Mouse (Mus musculus) bone marrow macrophage, adult 2 months (primary cell): ENCODE results near the gene Arhgap29.

Experiments used
- CTCF ChIP-seq: IDR thresholded peaks from 2 replicates; pipeline ENCODE4 v1.5.1; 2012; ENCODE audit warnings: low read depth, mild to moderate bottlenecking, low read length, moderate library complexity
- POLR2A ChIP-seq: IDR thresholded peaks from 2 replicates; pipeline ENCODE4 v1.6.1; 2012; ENCODE audit warnings: mild to moderate bottlenecking, low read depth, low read length, borderline replicate concordance

DNA sequence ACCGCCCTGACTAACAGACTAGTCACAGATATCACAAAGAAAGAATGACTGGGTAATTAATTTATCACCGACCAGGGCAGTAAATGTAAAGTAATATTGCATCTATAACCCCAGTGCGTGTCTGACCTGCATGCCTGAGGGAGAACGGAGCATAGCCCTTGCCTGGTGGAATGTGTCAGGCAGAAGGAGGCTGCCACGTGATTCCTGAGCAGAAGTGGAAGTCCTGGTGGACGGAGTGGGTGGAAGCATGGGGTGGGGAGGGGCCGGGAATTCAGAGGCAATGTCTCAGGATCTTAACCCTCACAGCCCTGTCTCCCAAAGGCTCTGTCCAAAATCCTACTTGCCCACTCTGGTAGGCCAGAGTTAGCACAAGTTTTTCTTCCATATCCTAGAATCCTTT is 95.1 kb downstream of the Arhgap29 start:
- TF ChIP-seq POLR2A (no peak), CTCF (no peak)
